Mouse (Mus musculus) spleen, adult 18-20 months (tissue): Measurements from ENCODE around the gene Fbl.
"Not testable (repeated sequence)": the region's sequence is repeated elsewhere in the genome, so short reads cannot be mapped to it uniquely, and the experiment has no call there.

Experiments
- DNase-seq, 2 experiments: peaks; one replicate each; pipeline ENCODE4 v3.0.0; 2022; ENCODE audit warnings: mixed read lengths in 2 of 2

Fbl gene

GRCm38 (mm10) chr7:28195414-28196098, 26.0 kb downstream of the Fbl start:
- DNase-seq, result no peak

GRCm38 (mm10) chr7:28196528-28196927, 27.0 kb downstream of the Fbl start:
- DNase-seq, result no peak

GRCm38 (mm10) chr7:28199054-28199453, 29.5 kb downstream of the Fbl start:
- DNase-seq, result no peak

GRCm38 (mm10) chr7:28203207-28204108, 33.9 kb downstream of the Fbl start:
- DNase-seq, result no peak

GRCm38 (mm10) chr7:28206044-28206600, 36.6 kb downstream of the Fbl start:
- DNase-seq, result no peak

GRCm38 (mm10) chr7:28208396-28208987, 39.0 kb downstream of the Fbl start:
- no peak for DNase-seq

- peak; percentile 36 to 52 for DNase-seq
Measured at GRCm38 (mm10) chr7:28208988-28209508, 39.5 kb downstream of the Fbl start.

GRCm38 (mm10) chr7:28210731-28211130, 41.2 kb downstream of the Fbl start:
- DNase-seq, result no peak

- DNase-seq, result peak in 1 of 2 experiments; percentile 60
Measured at GRCm38 (mm10) chr7:28214142-28214541, 44.6 kb downstream of the Fbl start.

GRCm38 (mm10) chr7:28215950-28216349, 46.4 kb downstream of the Fbl start:
- not testable (repeated sequence) for DNase-seq

- DNase-seq, result not testable (repeated sequence)
Measured at GRCm38 (mm10) chr7:28217811-28218210, 48.3 kb downstream of the Fbl start.

- not testable (repeated sequence) for DNase-seq
Measured at GRCm38 (mm10) chr7:28218951-28219740, 49.6 kb downstream of the Fbl start.

GRCm38 (mm10) chr7:28226836-28227235, 57.3 kb downstream of the Fbl start:
- DNase-seq, result not testable (repeated sequence)

GRCm38 (mm10) chr7:28227421-28227820, 57.9 kb downstream of the Fbl start:
- DNase-seq, result not testable (repeated sequence)
